Mouse (Mus musculus): ENCODE measurements around the gene Pcolce.

The Pcolce gene

DNA sequence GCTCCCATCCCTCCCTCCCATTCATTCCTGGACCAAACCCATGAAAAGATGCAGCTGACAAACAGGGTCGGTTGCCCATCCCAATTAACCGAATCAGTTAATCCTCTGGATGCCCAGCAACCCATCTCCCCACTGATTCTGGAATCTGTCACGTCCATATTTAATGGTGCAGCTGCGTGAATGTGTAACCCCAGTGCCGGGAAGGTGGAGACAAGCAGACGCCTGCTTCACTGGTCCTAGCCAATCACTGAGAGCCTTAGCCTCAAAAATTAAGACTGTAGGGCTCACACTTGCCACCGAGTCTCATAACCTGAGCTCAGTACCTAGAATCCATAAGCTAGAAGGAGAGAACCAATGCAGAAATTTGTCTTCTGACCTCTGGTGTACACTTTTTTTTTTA is 17.7 kb downstream of the Pcolce start:
- DNase-seq (ENCODE audit: low spot score in 2 of 2) = no peak

DNA sequence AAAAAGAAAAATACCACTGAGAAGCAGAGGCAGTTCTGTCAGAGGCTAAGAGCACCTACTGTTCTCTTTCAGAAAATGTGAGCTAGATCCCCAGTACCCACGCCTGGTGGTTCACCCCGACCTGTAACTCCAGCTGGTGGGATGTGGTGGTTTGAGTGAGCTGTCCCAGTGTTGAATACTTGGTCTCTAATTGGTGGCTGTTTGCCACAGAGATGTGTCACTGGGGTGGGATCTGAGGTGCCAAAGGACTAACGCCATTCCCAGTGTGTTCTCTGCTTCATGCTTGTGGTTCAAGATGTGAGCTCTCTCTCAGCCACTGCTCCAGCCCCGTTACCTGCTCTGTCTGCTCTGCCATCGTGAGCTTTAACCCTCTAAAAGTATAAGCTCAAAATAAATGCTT is 23.1 kb downstream of the Pcolce start:
- DNase-seq (ENCODE audit: low spot score in 2 of 2) = no peak

DNA sequence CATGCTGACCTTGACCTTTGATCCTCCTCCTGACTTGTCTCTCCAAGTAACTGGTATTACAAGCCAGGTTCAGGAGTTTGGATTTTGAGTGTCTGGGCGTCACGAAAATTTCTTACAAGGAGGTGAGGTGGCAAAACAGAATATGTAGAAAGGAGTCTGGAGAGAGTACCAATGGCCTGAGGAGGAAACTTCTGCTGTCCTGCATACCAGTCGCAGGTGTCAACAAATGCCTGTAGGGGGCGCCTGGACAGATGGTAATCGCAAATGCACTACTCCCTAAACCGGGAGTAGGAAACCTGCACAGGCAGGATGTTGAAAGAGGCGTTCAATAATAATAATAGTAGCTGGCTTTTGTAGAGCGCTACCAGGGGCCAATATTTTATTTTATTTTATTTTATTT is 28.6 kb downstream of the Pcolce start:
- DNase-seq (ENCODE audit: low spot score in 2 of 2) = peak; percentile 58 to 70

DNA sequence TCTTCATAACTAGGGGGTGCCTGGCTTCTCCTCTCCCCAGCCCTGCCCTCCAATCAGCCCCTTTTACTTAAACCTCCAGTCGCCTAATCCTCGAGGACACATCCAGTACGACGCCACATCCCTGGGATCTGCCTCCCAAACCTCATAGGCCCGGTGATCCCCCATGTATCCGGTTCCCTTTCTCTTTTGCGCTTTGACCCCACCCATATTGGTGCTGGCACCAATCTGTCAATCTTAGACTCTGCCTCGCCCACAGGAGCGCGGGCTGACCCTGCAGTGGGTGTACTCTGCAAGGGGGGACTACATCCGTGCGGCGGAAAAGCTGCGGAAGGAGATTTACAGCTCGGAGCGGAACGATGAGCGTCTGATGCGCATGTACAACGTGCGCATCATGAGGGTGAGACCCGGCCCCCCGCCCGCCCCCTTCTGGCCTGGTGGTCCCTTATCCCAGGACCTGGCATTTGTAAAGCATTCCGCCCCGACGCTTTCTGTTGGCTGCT is 29.9 kb downstream of the Pcolce start:
- DNase-seq (ENCODE audit: low spot score in 2 of 2) = no peak

DNA sequence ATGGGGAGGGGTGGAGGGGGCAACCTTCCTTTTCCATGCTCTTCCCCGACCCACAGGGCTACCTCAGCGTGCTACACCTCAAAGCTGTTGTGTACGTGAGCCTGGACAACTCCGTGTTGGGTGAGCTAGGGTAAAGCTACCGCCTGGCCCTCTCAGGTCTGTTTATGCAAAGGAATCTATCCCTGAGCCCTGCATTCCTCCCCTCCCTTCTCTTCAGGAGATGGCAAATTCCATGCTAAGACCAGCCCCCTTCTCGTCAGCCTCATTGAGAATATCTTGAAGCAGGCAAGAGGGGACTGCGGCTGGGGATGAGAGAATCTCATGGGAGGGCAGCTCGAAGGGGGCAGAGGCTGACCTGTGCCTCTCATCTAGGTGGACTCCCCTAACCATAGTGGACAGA is 30.9 kb downstream of the Pcolce start:
- no peak for DNase-seq (ENCODE audit: low spot score in 2 of 2)

DNA sequence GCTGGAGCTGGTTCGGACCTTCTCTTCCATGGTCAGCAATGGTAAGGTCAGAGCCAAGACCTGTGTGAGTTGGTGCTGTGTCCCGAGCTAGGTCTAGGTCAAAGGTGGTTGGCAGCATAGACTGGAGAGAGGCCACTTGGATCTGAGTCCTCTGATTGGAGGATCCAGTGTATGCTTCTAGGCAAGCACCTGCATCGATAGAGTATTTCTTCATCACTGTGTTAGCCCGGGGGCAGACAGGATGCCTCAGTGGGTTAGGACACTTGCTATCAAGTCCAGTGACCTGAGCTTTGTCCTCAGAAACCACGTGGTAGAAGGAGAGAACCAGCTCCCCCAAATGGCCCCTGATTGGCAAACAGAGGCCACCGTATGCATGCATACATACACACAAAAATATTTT is 33.3 kb downstream of the Pcolce start:
- DNase-seq (ENCODE audit: low spot score in 2 of 2) = no peak

DNA sequence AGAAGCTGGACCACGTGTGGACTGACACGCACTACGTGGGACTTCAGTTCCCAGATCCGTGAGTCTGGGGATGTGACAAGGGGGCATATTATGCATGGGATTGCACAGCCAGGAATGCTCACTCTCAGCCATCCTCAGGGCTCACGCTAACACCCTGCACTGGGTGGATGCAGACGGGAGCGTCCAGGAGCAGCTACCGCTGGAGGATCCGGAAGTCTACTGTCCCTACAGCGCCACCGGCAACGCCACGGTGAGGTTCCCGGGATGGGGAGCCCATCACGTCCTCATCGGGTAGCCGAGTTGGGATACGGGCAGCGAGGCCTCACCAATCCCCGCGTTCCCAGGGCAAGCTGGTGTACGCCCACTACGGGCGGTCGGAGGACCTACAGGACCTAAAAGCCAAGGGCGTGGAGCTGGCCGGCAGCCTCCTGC is 39.1 kb downstream of the Pcolce start:
- DNase-seq (ENCODE audit: low spot score in 2 of 2) = no peak

DNA sequence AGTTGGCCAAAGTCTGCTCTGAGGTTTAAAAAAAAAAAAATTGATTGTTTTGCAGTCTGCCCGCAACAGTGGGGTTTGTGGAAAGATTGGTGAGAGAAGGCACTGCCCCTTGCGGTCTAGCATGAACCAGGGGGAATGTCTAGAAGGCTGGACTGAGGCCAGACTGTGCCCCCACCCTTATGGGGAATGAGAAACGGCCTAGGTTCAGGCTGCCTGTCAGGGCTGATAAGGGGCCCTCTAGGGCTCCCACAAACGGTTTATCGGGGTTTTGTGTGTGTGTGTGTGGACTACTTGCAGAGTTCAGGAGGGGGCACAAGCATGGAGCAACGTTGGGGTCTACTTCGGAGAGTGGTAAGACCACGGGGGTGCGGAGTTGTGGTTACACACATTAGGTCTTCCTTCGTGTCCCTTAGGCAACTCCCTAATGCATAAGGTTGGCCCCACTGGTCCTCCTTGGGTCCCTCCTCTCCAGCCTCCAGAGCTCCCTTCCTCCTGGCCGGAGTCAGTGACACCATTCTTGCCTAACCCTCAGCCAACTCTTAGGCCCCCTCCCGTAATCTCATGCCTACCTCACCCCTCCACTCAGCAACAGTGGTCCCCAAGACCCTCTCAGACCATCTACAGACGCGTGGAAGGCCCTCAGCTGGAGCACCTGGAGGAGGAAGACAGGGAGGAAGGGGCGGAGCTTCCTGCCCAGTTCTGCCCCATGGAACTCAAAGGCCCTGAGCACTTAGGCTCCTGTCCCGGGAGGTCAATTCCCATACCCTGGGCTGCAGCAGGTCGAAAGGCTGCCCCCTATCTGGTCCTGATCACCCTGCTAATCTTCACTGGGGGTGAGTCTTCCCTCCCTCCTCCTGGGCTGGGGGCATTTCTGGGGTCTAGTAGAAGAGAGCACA is 42.6 kb downstream of the Pcolce start:
- no peak for DNase-seq (ENCODE audit: low spot score in 2 of 2)

DNA sequence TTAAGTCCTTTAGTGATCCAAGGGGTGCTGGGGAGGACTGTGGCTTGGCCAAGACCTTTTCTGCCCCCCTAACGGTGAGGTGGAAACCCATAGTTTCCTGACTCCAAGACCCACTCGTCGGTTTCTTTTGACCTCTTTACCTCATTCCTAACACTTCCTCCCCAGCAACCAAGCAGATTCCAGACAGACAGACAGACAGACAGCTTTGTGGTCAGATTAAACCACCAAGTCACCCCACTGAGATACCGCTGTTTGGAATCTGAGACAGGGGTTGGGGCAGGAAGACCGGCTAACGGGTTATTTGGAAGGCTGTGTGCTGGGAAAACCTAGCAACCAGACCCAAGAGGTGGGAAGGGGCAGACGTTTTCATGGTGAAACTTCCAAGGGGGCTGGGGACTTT is 43.4 kb downstream of the Pcolce start:
- no peak for DNase-seq (ENCODE audit: low spot score in 2 of 2)

DNA sequence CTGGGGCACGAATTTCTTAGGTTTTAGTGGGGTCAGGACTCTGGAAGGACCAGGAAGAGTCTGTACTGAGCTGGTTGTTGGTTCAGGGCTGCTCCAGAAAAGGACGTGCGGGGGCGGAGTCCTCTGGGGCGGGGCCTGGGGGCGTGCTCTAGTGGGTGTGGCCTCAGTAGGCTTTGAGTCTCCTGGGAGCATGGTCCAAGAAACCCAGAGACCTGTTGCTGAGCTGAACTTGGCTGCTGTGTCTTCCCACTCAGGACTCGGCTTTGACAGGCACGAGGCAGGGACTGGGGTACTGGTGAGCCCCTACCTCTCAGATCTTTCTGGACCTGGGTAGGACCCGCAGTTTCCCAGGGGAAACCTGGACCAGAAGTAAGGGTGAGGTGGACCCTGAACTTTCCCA is 43.9 kb downstream of the Pcolce start, which contains the start of gene Tfr2:
TSS of gene Tfr2 (plus strand) at position 176 of the 400 bp plus-strand sequence.
- peak; percentile 43 to 60 for DNase-seq (ENCODE audit: low spot score in 2 of 2)

DNA sequence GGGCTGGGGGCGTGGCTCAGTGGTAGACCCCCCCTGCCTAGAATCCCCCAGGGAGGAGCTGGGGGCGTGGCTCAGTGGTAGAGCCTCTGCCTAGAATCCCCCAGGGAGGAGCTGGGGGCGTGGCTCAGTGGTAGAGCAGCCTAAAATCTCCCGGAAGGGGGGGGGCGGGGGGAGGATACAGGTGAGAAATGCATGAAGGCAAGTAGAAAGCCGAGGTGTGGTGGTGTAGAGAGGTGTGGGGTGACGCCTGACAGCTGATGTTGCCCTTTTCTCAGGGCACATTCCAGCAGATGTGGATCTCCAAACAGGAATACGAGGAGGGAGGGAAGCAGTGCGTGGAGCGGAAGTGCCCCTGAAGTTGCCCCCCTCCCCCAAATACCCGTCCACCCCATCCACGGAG is 44.6 kb downstream of the Pcolce start:
- DNase-seq (ENCODE audit: low spot score in 2 of 2) = no peak

DNA sequence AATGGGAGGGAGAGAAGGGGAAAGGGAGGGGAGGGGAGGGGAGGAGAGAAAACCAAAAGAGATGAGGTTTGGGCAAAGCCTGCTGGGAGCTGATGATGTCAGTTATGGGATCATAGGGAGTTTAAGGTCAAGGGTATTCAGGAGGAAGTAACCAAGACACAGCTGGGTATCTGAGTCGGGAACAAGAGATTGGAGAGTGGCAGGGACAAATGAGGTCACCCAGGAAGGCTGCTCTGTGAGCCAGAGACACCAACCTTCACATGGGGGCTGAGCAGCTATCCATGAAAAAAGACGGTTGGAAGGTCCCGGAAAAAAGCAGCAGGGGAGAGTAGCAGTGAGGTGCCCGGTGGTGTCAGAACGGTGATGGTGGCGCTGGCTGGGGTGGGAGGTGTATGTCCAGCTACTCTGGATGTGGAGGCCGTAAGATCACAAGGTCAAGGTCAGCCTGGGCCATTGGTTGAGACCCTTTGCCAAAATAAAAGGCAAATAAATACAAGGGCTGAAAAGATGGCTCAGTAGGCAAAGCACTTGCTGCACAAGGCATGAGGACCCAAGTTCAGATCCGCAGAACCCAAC is 45.3 kb downstream of the Pcolce start:
- DNase-seq (ENCODE audit: low spot score in 2 of 2) = no peak

DNA sequence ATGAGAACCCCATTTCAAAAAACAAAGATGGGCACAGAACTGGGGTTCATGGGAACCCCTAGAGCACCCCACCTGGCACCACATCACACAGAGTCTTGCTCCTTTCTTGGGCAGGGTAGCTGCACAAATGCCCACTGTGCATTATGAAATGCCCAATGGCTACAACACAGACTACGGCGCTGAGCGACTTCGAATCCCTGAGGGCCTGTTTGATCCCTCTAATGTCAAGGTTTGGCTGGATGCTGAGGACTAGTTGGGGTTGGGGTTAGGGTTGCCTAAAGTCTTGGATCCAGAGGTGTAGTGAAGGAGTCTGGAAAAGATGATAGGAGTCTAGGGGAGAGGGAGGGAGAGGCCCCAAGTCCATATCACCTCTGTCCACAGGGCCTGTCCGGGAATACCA is 47.2 kb downstream of the Pcolce start:
- DNase-seq (ENCODE audit: low spot score in 2 of 2) = no peak

DNA sequence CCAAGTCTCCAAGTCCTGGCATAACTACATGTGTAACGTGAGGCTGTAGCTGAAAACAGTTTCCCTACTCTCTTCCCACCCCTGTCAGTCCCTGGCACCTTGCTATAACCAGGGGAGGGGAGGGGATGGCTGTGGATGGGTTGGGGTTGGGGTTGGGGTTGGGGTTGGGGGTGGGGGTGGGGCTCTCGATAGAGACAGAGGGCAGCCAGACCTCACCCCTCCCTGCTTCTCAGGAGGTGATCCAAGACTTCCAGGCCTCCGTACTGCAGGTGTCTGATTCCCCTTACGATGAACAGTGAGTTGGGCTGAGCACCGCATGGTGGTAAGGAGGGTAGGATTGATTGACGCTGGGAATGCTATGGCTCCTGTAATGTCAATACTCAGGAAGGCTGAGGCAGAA is 47.8 kb downstream of the Pcolce start:
- no peak for DNase-seq (ENCODE audit: low spot score in 2 of 2)

DNA sequence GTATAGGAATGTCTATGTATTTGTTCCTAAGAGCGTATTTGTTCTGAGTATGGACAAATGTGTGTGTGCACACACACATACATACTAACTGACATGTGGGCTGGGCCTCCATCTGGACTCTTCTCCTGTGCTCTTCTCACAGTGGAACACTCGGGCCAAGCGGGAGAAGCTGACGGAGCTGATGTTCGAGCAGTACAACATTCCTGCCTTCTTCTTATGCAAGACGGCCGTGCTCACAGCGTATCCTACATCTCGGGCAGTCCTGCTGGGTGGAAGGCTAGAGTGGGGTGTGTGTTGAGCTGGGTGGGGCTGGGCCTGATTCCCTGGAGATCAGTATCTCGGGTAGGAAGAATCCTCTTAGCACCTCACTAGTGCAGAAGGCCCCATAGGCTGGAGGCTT is 50.6 kb downstream of the Pcolce start:
- DNase-seq (ENCODE audit: low spot score in 2 of 2) = no peak

DNA sequence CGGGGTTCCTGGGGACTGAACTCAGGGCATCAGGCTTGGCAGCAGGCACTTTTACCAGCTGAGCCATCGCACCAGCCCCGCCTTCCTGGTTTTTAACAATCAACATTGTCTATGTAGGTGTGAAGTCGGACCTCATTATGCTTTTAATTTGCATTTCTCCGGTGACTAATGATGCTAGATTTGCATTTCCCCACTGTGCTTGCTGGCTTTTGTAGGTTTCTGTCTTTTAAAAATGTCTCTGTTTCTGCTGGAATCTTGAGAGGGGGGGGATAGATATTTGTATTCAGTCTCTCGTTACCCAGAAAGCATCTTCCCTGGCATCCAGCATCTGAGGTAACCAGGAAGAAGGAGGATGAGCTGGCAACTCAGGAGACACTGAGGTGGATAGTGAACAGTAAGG is 52.0 kb downstream of the Pcolce start:
- DNase-seq (ENCODE audit: low spot score in 2 of 2) = no peak

Data from natural killer cell, adult 2 months (primary cell).